ENCODE assay signal across 8 mouse cellular contexts in genomic region chr17:6783006-6783661, GRCm38 (mm10). TPM values are rescaled to one million over a fixed set of nuclear protein-coding genes. Genes with fewer than 3 reads are reported as not detected.
DNase-seq lines count a peak whose midpoint lies in the region; ATAC-seq and TF ChIP-seq lines count a peak whose summit lies in the region.

No protein-coding gene starts in this region.

- intact Hi-C loops in left cerebral cortex, postnatal 4 days (cut with DNase I) = loop anchor here (10.0 kb wide), 1 partner anchor 102 kb away; no protein-coding TSS in a partner anchor
- intact Hi-C loops in gastrocnemius, postnatal 14 days (cut with DNase I; ENCODE audit: low total_unique reads) = loop anchor here (10.0 kb wide), 1 partner anchor 112 kb away; no protein-coding TSS in a partner anchor

- no peaks in the 10 kb centered on the region for H3K36me3 ChIP-seq in intestine, embryonic 16.5 days (ENCODE audit: control insufficient read depth, insufficient read depth, low read length)
- no peaks in the 10 kb centered on the region for H3K36me3 ChIP-seq in lung, embryonic 14.5 days (ENCODE audit: insufficient read depth)

- no peak for TF ChIP-seq CTCF in lung, embryonic 14.5 days (IDR thresholded peaks at IDR 0.05; ENCODE audit: low read depth)

- ATAC-seq in intestine, embryonic 16.5 days = peak; percentile 52
- peak; percentile 73 for ATAC-seq in lung, embryonic 14.5 days (ENCODE audit: insufficient read depth)

- H3K9me3 ChIP-seq in intestine, embryonic 16.5 days (ENCODE audit: control insufficient read depth, low read length) = no peaks in the 10 kb centered on the region
- H3K9me3 ChIP-seq in lung, embryonic 14.5 days (ENCODE audit: low read depth, low read length) = no peaks in the 10 kb centered on the region

- under 1% methylated on average over 57 of the region's 58 CpGs for WGBS in intestine, embryonic 16.5 days
- WGBS in lung, embryonic 14.5 days = under 1% methylated on average over 56 of the region's 58 CpGs

- peaks cover 4% of the 10 kb centered on the region; the same call in 1 of the 2 replicates for H3K4me1 ChIP-seq in intestine, embryonic 16.5 days (ENCODE audit: control insufficient read depth, insufficient read depth, low read length)
- H3K4me1 ChIP-seq in lung, embryonic 14.5 days (ENCODE audit: insufficient read depth) = peaks cover 17% of the 10 kb centered on the region

- H3K27ac ChIP-seq in intestine, embryonic 16.5 days (ENCODE audit: low read length) = peak overlapping the region; percentile 99
- peak overlapping the region; percentile 93 for H3K27ac ChIP-seq in lung, embryonic 14.5 days (ENCODE audit: low read depth)

- peak overlapping the region; percentile 90 for H3K4me2 ChIP-seq in intestine, embryonic 16.5 days (ENCODE audit: low read depth, low read length)
- peak overlapping the region; percentile 74 for H3K4me2 ChIP-seq in lung, embryonic 14.5 days

- H3K27me3 ChIP-seq in intestine, embryonic 16.5 days (replicated peaks; ENCODE audit: control insufficient read depth, insufficient read depth, low read length) = no peaks in the 10 kb centered on the region
- peaks cover 20% of the 10 kb centered on the region for H3K27me3 ChIP-seq in lung, embryonic 14.5 days (ENCODE audit: insufficient read depth, low read length)

- peak overlapping the region; percentile 87 for H3K4me3 ChIP-seq in intestine, embryonic 16.5 days (ENCODE audit: low read length)
- H3K4me3 ChIP-seq in lung, embryonic 14.5 days (ENCODE audit: low read depth, low read length) = peak overlapping the region; percentile 78

- peak overlapping the region; percentile 89 for H3K9ac ChIP-seq in intestine, embryonic 16.5 days (ENCODE audit: low read depth, low read length)
- H3K9ac ChIP-seq in lung, embryonic 14.5 days = peak overlapping the region; percentile 84

- DNase-seq in left cerebral cortex, postnatal 4 days = peak; percentile 40
- no peak for DNase-seq in left cerebral cortex, adult 8-10 months (ENCODE audit: low spot score in 2 of 2)
- DNase-seq in cerebellum, postnatal 36 days = peak; percentile 38 to 44
- peak; percentile 50 for DNase-seq in gastrocnemius, postnatal 14 days
- peak; percentile 72 for DNase-seq in lung, embryonic 14.5 days
- peak; percentile 33 for DNase-seq in ovary, postnatal 10 days (ENCODE audit: low spot score)
- DNase-seq in thymus, postnatal 36 days = peak; percentile 66 to 75

RNA-seq across cellular contexts. Expression of gene Ezr, which starts 0.6 kb away (rescaled TPM):
- total RNA-seq in left cerebral cortex, postnatal 4 days (2021) = 10 to 100 TPM; 17.4 to 19.9 TPM
- total RNA-seq in left cerebral cortex, adult 8-10 months (2022) = 10 to 100 TPM; 37.9 to 48.8 (median 40.2) TPM
- 10 to 100 TPM; 10.3 to 16.5 TPM for total RNA-seq in gastrocnemius, postnatal 14 days (2021)
- 281 and 319 TPM in 2 replicates for polyA plus RNA-seq in intestine, embryonic 16.5 days (2015; fragmentation: Nextera tagmentation; extraction: Ambion mirVana)
- 97.1 and 97.3 TPM in 2 replicates for polyA plus RNA-seq in lung, embryonic 14.5 days (2014; fragmentation: Nextera tagmentation; extraction: Ambion mirVana)

Comparison
In these comparisons a context has a peak if more than half of its experiments do, and no peak if none do; other contexts are left out.
1. DNase-seq: peak in left cerebral cortex, postnatal 4 days (single experiment), cerebellum, postnatal 36 days (2 of 2), gastrocnemius, postnatal 14 days (single experiment), lung, embryonic 14.5 days (single experiment), ovary, postnatal 10 days (single experiment) and thymus, postnatal 36 days (2 of 2); none in left cerebral cortex, adult 8-10 months (0 of 2).